Mouse (Mus musculus) urinary bladder, adult 18-20 months (tissue): ENCODE measurements at regions not wholly inside any gene's neighbourhood (a gene's known extent, or its start where the extent isn't known, plus 50 kb on each side); places are given as distances from the start of the nearest gene placed in this dataset.

Experiments used
- DNase-seq, 2 experiments: peaks; one replicate each; pipeline ENCODE4 v3.0.0; 2022; ENCODE audit warnings: low spot score in 2 of 2, mixed read lengths in 2 of 2

DNA sequence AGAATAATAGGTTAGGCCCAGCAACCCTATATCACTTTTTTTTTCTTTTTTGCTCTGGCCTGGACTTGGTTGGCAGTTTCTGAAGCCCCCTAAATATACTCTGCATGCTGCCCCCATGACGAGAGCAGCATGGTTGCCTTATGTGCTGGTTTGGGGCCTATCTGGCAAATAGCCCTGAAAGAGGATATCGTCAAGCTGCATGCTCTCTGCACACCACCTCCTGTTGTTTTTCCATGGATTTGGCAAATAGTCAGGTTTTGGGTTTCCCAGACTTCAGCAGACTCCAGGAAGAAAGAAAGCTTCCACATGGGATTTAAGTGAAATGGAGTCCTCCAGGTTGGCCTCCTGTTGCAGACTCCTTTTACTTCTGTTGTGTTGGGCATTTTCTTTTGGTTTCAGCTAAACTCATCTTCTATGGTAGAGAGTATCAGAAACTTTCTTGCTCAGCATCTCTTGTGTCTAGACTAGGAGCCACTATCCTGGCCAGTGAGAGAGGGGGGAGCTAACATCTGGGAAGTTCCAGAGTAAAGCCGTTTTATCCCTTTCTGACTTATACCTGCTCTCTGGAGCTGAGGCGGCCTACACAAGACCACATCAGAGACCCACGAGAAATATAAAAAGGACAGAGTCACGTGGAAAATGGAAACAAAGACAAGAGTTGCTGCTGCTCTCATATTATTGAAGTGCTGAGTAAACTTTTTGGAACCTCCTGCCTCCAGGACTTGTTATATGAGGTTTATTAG lies 140.4 kb upstream of the Egfl6 start:
- no peak for DNase-seq

DNA sequence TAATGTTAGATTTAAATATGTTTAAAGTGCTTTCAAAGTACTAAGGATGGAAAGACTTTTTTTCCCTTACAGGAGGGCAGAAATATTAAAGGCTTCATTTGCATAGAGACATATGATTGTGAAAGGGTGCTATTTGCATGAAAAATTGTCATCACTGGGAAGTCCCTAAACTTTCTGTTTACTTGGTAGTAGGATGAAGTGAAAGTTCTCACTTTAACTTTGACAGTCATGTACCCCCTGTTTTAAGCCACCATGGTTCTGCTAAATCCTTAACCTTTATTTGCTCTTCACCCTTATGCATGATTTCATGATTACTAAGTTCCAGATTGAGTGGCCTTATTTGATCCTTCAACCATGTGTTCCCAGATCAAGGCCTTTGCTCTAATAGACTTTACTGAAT lies 132.6 kb upstream of the Egfl6 start:
- no peak for DNase-seq

DNA sequence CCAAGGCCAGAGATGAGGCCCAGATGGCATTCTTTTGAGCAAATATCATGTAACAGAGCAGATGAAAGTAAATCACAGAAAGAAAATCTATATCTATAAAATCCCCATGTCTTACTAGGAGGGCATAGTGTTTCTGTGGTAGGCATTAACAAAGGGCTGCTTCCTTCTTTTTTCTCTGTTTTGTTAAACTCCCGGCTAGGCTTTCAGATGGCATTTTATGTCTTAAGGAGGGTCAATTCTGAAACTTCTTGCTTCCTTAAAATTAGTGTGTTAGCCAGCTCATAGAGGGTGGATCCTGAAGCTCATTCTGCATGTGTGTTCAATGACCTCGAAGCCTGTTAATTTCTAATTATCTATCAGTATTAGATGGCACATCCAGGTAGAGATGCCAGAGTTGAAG lies 123.8 kb upstream of the Egfl6 start:
- no peak for DNase-seq

DNA sequence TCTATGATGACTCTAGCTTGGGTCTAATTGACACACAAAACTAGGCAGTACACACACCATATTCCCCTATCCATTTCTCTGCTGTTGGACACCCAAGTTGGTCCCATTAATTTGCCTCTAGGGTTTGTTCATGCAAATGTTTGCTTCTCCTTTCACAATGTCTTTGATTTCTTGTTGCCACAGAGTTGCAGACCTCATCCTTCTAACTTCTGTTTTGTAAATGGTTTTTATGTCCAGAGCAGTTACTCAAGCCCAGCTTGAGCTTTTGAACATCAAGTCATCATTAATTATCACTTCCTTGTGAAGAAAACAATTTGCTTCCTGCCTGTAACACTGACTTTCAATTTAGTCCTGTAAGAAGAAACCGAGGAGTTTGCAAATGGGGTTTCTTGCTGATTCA lies 122.6 kb upstream of the Egfl6 start:
- no peak for DNase-seq

DNA sequence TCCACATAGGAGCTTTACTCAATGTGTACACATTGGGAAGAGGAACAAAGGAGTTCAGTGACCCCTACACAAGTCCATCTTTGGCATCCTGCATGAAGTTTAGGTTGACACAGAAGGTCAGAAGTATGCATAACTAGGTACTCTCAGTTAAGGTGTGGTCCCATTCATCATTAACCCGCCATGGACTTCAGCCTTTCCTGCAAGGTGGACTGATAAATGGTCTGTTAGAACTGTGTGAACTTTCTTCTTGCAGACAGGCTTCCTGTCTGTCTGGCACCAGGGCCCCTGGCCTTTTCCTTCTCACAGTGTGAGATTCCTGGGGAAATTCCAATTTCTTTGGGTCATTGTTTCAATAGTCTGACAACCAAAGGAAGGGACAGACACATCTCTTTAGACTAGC lies 121.5 kb upstream of the Egfl6 start:
- no peak for DNase-seq

DNA sequence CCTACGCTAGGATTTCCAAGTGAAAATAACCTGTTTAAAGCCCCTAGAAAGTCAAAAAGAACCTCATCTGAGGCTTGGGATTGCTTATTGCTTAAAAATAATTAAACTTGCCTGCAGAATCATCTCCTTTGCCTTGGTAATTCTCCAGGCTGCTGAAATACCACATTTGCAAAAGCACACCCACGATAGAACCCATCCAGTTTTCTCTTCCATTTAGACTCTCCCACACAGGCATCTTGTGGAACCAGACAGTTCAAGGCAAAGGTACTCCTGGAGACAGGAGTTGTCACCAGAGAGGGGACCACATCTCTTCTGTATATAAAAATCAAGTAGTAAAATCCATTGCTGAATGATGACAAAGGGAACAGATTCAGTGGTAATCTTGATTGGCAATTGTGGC lies 118.8 kb upstream of the Egfl6 start:
- DNase-seq = no peak

DNA sequence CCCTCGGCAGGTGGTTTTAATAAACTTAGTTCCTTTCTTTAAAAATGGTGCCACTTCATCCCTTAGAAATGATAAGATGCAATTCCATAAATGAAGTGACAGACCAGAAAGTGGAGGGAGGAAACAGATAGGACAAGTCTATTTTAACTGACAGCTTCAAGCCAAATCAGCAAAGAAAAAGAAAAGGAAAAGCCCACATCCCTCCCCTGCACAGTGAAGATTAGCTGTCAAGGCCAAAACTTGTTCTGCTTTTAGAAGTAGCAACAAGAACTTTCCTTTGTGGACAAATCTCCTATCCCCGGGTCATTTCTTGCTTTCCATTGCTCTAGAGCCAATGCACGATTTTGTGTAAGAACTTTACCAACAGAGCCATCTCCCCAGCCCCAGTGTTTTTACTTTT lies 108.7 kb upstream of the Egfl6 start:
- DNase-seq = no peak

DNA sequence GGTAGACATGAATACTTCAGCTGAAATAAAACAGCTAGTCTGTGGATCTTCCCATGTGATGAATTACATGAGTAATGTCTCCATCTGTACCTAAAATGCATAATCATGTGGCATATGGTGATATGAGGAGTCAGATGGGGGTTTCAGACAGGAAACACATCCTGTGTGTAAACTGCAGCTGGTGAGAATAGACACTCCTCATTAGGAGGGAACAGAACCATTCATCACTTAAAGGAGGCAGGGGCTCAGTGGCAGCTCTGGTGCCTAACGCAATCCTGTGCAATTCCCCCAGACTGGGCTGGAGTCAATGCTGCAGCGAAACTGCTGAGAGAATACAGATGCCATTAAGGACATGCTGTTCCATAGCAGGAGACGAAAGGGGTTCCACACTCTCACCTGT lies 103.3 kb upstream of the Egfl6 start:
- DNase-seq = no peak

DNA sequence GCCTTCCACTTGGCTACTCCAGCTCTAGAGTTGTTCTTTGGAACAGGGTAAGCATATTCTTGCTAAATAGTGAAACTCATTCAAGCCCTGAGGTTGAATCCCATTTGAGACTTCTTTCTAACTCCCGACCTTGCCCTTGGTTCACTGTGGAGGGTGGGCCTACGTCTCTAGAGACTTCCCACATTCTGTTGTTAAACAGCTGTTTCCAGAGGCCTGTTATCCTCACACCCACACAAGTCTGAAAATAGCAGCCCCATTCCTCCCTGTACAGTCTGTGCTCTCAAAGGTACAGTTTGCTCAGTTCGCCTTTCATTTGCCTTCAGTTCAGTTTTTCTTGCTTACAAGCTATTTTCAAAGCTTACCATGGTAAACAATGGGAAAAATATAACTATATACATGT lies 87.9 kb upstream of the Egfl6 start:
- no peak for DNase-seq

DNA sequence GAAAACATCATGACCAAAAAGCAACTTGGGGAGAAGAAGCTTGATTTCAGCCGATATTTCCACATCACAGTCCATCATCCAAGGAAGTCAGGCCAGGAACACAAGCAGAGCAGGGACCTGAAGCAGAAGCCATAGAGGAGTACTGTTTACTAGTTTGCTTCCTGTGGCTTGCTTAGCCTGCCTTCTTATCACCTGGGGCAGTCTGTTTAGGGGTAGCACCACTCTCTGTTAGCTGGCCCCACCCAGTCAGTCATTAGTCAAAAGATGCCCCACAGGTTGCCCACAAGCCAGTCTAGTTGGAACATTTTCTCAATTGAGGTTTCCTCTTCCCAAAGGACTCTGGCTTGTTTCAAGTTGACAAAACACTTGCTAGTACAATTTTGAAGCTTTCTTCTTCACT lies 87.1 kb upstream of the Egfl6 start:
- DNase-seq = no peak

DNA sequence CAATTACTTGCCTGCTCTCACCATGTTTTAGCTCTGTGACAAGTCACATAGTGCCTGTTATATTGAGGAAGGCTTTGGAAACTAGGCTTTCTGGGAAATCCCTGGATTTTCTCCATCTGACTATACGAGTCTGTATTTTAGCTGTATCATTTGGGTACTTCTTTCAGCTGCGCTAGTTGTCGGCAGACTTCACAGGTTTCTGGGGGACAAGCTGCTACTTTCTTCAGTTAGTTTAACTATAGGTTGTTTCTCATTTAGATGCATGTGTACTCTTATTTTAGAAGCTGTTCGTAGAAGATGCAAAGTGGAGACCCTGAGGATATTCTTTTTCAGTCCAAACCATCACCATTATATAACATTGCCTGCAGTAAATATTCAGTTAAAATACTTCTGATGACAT lies 86.3 kb upstream of the Egfl6 start:
- DNase-seq = no peak

DNA sequence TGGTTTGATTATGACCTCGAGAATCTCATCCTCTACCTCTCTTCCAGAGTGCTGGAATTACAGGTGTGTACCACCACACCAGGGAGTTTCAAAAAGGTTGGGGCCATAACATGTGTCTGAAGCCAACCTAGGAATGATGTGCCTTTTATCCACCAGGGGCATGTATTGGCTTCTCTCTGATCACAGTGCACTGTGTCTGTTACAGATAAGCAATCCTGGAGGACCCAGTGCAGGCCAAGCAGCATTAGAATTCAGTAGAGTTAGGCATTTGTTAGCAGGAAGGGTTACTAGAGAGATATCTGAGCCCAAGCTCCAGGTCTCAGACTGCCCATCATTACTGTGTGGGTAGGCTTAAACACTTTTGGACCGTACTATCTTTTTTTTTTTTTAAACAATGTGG lies 80.8 kb upstream of the Egfl6 start:
- no peak for DNase-seq

DNA sequence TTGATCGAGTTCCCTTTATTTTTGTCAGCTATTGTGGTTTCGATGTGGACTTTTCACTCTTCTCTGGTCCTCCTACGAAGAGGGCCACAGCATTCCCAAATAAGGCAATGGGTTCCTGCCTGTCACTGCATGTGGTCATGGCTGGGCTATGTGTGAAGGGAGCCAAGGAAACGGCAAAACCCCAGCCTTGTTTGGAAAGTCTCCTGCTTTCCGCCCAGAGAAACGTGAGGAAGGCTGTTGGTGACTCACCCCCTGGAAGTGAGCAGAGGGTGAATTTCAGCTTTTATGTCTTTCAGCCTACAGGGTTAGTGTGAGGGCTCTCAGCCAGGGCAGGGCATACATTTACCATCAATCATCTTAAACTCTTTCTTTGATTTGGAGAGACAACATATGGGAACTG lies 76.3 kb upstream of the Egfl6 start:
- DNase-seq = peak; percentile 9 to 62

DNA sequence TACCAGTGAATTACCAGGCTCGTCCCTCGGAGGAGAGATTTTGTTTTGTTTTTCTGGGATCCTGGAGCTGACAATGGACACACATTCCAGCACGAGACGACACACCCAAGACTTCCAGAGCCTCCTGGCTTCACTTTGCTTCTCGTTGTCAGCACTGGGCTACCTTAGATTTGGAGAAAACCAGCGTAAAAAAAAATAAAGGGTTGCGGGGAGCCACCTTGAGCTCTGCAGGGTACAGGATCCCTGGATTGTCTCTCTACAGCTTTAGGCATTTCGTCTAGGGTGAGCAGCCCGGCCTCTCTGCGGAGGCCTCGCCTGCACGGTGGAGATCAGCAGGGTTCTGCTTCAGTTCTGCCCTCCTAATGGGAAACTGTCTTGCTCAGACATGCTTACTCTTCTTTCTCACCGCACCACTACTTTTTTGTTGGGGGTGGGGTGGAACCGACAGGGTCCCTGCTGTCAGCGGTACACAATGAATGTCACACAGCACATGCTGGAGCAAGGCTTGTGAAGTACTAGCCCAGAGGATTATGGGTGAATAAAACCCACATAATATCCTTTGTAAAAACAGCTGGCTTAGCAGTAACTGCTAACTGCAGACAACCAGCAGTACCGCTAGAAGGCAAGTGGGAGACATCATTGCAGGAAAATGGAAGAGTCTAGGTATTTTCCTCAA lies 75.7 kb upstream of the Egfl6 start:
- peak; percentile 30 to 33 for DNase-seq

DNA sequence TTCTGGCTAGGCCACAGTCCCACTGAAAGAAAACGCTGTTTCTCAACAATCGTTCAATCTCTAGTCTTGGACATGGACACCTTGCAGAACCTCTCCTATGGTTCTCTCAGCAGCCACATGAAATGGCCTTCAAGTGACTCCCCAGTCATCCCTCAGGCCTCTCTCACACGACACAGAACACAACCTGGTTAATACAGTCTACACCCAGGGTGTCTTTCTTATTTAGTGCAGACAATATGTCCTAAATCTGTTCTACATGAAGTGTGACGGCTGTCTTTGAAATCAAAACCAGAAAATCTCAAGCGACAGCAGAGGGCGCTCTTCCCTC lies 75.2 kb upstream of the Egfl6 start:
- DNase-seq = no peak

DNA sequence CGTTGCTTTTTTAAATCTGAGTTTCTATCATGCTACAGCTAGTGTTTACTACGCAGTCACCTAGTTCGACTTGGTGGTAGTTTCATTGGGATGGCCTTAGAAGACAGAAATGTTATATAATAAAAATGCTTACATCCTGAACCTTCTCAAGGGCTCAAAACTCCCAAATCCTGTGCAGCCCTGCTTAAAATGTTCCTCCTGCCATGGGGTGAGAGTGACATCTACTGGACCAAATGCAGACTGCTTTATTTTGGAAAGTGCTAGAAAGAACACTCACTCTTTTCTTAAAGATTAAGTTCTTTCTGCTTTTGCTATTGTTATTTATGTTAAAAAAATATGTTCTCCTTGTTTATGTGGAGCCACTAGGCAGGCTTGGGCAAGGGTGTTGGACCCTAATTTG lies 66.9 kb upstream of the Egfl6 start:
- no peak for DNase-seq

DNA sequence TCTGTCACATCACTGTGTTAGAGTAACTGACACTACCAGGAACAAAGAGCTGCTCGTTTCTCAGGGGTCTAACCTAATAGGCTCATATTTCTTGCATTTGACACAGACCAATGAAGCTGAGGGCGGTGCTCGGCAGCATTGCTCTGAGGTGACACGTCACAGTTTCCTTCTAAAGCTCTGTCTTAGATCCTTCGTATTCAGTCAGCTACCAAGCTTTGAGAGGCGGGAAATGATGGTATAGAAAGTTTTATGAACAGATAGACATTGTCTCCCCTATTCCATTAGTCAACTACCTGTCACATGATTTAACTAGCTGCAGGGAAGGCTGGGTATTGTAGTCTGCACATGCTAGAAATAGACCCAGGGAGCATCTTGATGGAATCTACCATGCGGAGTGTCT lies 60.2 kb upstream of the Egfl6 start:
- DNase-seq = no peak

DNA sequence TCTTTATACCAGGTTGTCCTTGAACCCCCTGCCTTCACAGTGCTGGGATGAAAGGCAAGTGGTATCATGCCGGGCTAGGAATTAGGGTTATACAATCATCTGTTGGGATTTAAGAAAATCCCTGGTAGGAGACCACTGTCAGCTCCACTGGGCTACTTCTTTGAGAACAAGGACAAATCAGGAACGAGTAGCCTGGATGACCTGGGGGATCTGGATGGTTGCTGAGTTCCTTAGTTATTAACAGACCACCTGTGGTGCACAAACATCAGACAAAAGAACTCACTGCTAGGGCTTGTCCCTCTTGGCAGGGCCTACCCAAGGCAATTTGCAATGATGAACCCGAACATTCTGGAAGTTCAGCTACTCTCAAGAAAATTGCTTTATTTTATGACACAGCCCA lies 55.7 kb upstream of the Egfl6 start:
- DNase-seq = no peak

DNA sequence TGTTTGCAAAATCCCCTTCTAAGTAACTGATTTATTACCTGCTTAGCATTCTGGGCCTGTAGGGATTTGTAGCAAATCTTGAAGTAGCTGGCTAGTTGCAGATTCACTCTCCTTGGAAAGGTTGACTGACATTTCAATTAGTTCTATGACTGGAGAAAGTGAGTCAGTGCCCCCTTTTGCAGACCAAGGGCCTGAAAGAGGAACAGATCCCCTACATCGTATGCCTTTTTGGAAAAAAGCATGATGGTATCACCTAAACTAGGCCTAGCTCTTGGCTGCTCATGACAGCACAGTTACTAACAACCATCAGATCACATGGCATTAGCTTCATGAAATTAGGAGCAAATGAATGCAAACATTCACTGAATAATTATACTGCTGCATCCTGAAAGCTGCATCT lies 54.7 kb upstream of the Egfl6 start:
- DNase-seq = no peak
